Mouse (Mus musculus): ENCODE measurements at regions not wholly inside any gene's neighbourhood (a gene's known extent, or its start where the extent isn't known, plus 50 kb on each side); places are given as distances from the start of the nearest gene placed in this dataset.

DNA sequence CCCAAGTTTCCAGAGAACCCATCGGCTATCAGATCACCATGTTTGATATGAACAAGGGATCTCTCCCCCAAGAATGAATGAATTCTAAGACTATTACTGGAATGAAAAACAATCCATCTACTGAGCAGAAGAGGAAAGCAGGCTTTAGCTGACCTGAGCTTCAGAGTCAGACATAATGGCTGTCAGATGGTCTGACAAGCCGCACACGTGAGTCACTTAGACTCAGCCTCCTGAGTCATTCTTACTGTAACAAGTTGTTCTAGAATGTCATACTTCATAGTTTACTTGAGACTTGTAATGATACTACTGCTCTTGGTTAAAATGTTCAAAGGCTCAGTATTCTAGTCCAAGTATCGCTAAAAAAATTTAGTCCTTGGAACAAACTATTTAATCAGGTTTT, 140.2 kb upstream of the Ptgfr start:
- TF ChIP-seq CTCF (IDR thresholded peaks at IDR 0.05) (no peak), EP300 (IDR thresholded peaks at IDR 0.05) (no peak)

Data from lung, postnatal 0 days (tissue).